In genomic region chr10:94047845-94048559, GRCm38 (mm10) we compare ENCODE assay signal across 10 mouse cellular contexts. TPM values are rescaled to one million over a fixed set of nuclear protein-coding genes. Genes with fewer than 3 reads are reported as not detected.
DNase-seq lines count a peak whose midpoint lies in the region; ATAC-seq lines count a peak whose summit lies in the region.
"Had no signal": no experiment of that assay in that cellular context is flagged by ENCODE, and none has a peak within 500 bp of the region (broad histone marks: within the 10 kb centered on the region; RNA-seq: fewer than 3 reads in every experiment).

No protein-coding gene starts in this region.

- peak; percentile 95 for ATAC-seq in liver, embryonic 16.5 days (ENCODE audit: low read depth)

- H3K9ac ChIP-seq in liver, embryonic 16.5 days (ENCODE audit: low read depth, low read length), result peak overlapping the region; percentile 59
- H3K9ac ChIP-seq: embryonic facial prominence, embryonic 15.5 days had no signal

- peak overlapping the region; percentile 13 for H3K4me3 ChIP-seq in erythroblast, embryonic 14.5 days (replicated peaks)
- peak overlapping the region; percentile 35 for H3K4me3 ChIP-seq in liver, embryonic 16.5 days (ENCODE audit: low read depth, low read length)
- H3K4me3 ChIP-seq: embryonic facial prominence, embryonic 15.5 days; layer of hippocampus, adult 2 months; midbrain, embryonic 10.5 days had no signal

- 14% methylated on average over 10 of the region's 10 CpGs for WGBS in liver, embryonic 16.5 days (ENCODE audit: insufficient replicate concordance)

- H3K27me3 ChIP-seq in erythroblast, embryonic 14.5 days (ENCODE audit: control insufficient read depth), result no peaks in the 10 kb centered on the region
- H3K27me3 ChIP-seq in liver, embryonic 16.5 days (ENCODE audit: control insufficient read depth, insufficient read depth, low read depth, low read length), result no peaks in the 10 kb centered on the region
- H3K27me3 ChIP-seq: embryonic facial prominence, embryonic 15.5 days had no signal

- DNase-seq in lung, adult 18-20 months, result peak; percentile 24 to 30
- DNase-seq in lung, postnatal 25 days (ENCODE audit: low spot score), result no peak
- DNase-seq in yolk sac, embryonic 10.5 days (ENCODE audit: low spot score), result peak; percentile 82
- DNase-seq in embryo, embryonic 10.5 days (ENCODE audit: low spot score), result no peak
- no peak for DNase-seq in cerebellum, postnatal 36 days

- H3K4me2 ChIP-seq in liver, embryonic 16.5 days (ENCODE audit: low read depth, low read length), result peak overlapping the region; percentile 68
- H3K4me2 ChIP-seq: embryonic facial prominence, embryonic 15.5 days had no signal

- H3K27ac ChIP-seq in liver, embryonic 16.5 days (ENCODE audit: low read length), result peak overlapping the region; percentile 92
- H3K27ac ChIP-seq: embryonic facial prominence, embryonic 15.5 days; midbrain, embryonic 10.5 days had no signal

- peaks cover 39% of the 10 kb centered on the region for H3K36me3 ChIP-seq in erythroblast, embryonic 14.5 days (ENCODE audit: control insufficient read depth)
- peaks cover 27% of the 10 kb centered on the region for H3K36me3 ChIP-seq in liver, embryonic 16.5 days (ENCODE audit: control insufficient read depth, insufficient read depth)

- no peaks in the 10 kb centered on the region for H3K9me3 ChIP-seq in erythroblast, embryonic 14.5 days (ENCODE audit: control insufficient read depth, low read length)
- H3K9me3 ChIP-seq in liver, embryonic 16.5 days (replicated peaks; ENCODE audit: control insufficient read depth, low read length), result no peaks in the 10 kb centered on the region
- H3K9me3 ChIP-seq: embryonic facial prominence, embryonic 15.5 days; midbrain, embryonic 10.5 days had no signal

- H3K4me1 ChIP-seq in erythroblast, embryonic 14.5 days (ENCODE audit: control insufficient read depth), result peaks cover 21% of the 10 kb centered on the region
- H3K4me1 ChIP-seq in liver, embryonic 16.5 days (ENCODE audit: control insufficient read depth, low read depth, low read length), result peaks cover 39% of the 10 kb centered on the region
- H3K4me1 ChIP-seq: embryonic facial prominence, embryonic 15.5 days had no signal

RNA-seq across cellular contexts. Expression of gene Fgd6, which starts 12.2 kb away (rescaled TPM):
- 0.04 TPM in 2 replicates for polyA plus RNA-seq in erythroblast, embryonic 14.5 days (2012)
- 3.5 and 3.7 TPM in 2 replicates for polyA plus RNA-seq in liver, embryonic 16.5 days (2015; fragmentation: Nextera tagmentation; extraction: Ambion mirVana)

RNA-seq across cellular contexts. Expression of gene Vezt, which starts 12.4 kb away (rescaled TPM):
- polyA plus RNA-seq in erythroblast, embryonic 14.5 days (2012), result 0.73 and 0.83 TPM in 2 replicates
- polyA plus RNA-seq in liver, embryonic 16.5 days (2015; fragmentation: Nextera tagmentation; extraction: Ambion mirVana), result 10.4 and 11.3 TPM in 2 replicates

Comparison
In these comparisons a context has a peak if more than half of its experiments do, and no peak if none do; other contexts are left out.
1. DNase-seq: peak in lung, adult 18-20 months (2 of 2) and yolk sac, embryonic 10.5 days (single experiment); none in lung, postnatal 25 days (single experiment), embryo, embryonic 10.5 days (single experiment) and cerebellum, postnatal 36 days (0 of 2).